Mouse (Mus musculus): ENCODE measurements at regions not wholly inside any gene's neighbourhood (a gene's known extent, or its start where the extent isn't known, plus 50 kb on each side); places are given as distances from the start of the nearest gene placed in this dataset.

- no peaks in the 10 kb centered on the region for H3K4me1 ChIP-seq (ENCODE audit: control insufficient read depth in 2 of 2, insufficient read depth in 2 of 2, low read length in 2 of 2, poor library complexity in 1 of 2)
- H3K27ac ChIP-seq (ENCODE audit: insufficient read depth, low read depth, low read length, poor library complexity, severe bottlenecking): no peak overlapping the region
- DNase-seq (ENCODE audit: low read depth, low spot score): no peak
- TF ChIP-seq ZNF384 (IDR thresholded peaks at IDR 0.05; ENCODE audit: low read depth, low read length) (no peak), MAFK (IDR thresholded peaks at IDR 0.05; ENCODE audit: insufficient read depth, low read depth, low read length) (no peak), CHD2 (IDR thresholded peaks at IDR 0.05; ENCODE audit: low read depth, low read length) (no peak), ZC3H11A (IDR thresholded peaks at IDR 0.05; ENCODE audit: borderline replicate concordance, low read depth, low read length) (no peak), HCFC1 (IDR thresholded peaks at IDR 0.05; ENCODE audit: borderline replicate concordance, insufficient read depth, low read length) (no peak)
- H3K36me3 ChIP-seq (ENCODE audit: control insufficient read depth, insufficient read depth, low read length, poor library complexity, severe bottlenecking): no peaks in the 10 kb centered on the region
- in situ Hi-C loops (cut with MboI; ENCODE audit: low sequenced_read_pairs in 2 of 2, unreplicated experiment in 2 of 2): no loop called here
- no peak overlapping the region for H3K9ac ChIP-seq (ENCODE audit: insufficient read depth, low read depth, low read length, poor library complexity, severe bottlenecking)
- no peak overlapping the region for H3K4me3 ChIP-seq (ENCODE audit: insufficient read depth in 1 of 2, low read depth in 1 of 2, low read length in 2 of 2, poor library complexity in 1 of 2, severe bottlenecking in 1 of 2)
- no peaks in the 10 kb centered on the region for H3K9me3 ChIP-seq (ENCODE audit: control insufficient read depth, insufficient read depth, low read depth, low read length)
Observed at GRCm38 (mm10) chr14:123171865-123172264, 188.0 kb upstream of the Tmtc4 start.

- DNase-seq (ENCODE audit: low read depth, low spot score): no peak
- TF ChIP-seq ZNF384 (IDR thresholded peaks at IDR 0.05; ENCODE audit: low read depth, low read length): no peak
- TF ChIP-seq ZC3H11A (IDR thresholded peaks at IDR 0.05; ENCODE audit: borderline replicate concordance, low read depth, low read length): no peak
- no peak for TF ChIP-seq MAFK (IDR thresholded peaks at IDR 0.05; ENCODE audit: insufficient read depth, low read depth, low read length)
- TF ChIP-seq HCFC1 (IDR thresholded peaks at IDR 0.05; ENCODE audit: borderline replicate concordance, insufficient read depth, low read length): no peak
- no peaks in the 10 kb centered on the region for H3K9me3 ChIP-seq (ENCODE audit: control insufficient read depth, insufficient read depth, low read depth, low read length)
- no peaks in the 10 kb centered on the region for H3K4me1 ChIP-seq (ENCODE audit: control insufficient read depth in 2 of 2, insufficient read depth in 2 of 2, low read length in 2 of 2, poor library complexity in 1 of 2)
- H3K9ac ChIP-seq (ENCODE audit: insufficient read depth, low read depth, low read length, poor library complexity, severe bottlenecking): no peak overlapping the region
- no peaks in the 10 kb centered on the region for H3K36me3 ChIP-seq (ENCODE audit: control insufficient read depth, insufficient read depth, low read length, poor library complexity, severe bottlenecking)
- H3K27ac ChIP-seq (ENCODE audit: insufficient read depth, low read depth, low read length, poor library complexity, severe bottlenecking): no peak overlapping the region
- in situ Hi-C loops (cut with MboI; ENCODE audit: low sequenced_read_pairs in 2 of 2, unreplicated experiment in 2 of 2): no loop called here
- no peak overlapping the region for H3K4me3 ChIP-seq (ENCODE audit: insufficient read depth in 1 of 2, low read depth in 1 of 2, low read length in 2 of 2, poor library complexity in 1 of 2, severe bottlenecking in 1 of 2)
Observed at GRCm38 (mm10) chr14:123163842-123164241, 180.0 kb upstream of the Tmtc4 start.

- no peaks in the 10 kb centered on the region for H3K9me3 ChIP-seq (ENCODE audit: control insufficient read depth, insufficient read depth, low read depth, low read length)
- in situ Hi-C loops (cut with MboI; ENCODE audit: low sequenced_read_pairs in 2 of 2, unreplicated experiment in 2 of 2): no loop called here
- no peak overlapping the region for H3K4me3 ChIP-seq (ENCODE audit: insufficient read depth in 1 of 2, low read depth in 1 of 2, low read length in 2 of 2, poor library complexity in 1 of 2, severe bottlenecking in 1 of 2)
- H3K27ac ChIP-seq (ENCODE audit: insufficient read depth, low read depth, low read length, poor library complexity, severe bottlenecking): no peak overlapping the region
- TF ChIP-seq CHD2 (IDR thresholded peaks at IDR 0.05; ENCODE audit: low read depth, low read length): no peak
- no peak for TF ChIP-seq MAFK (IDR thresholded peaks at IDR 0.05; ENCODE audit: insufficient read depth, low read depth, low read length)
- TF ChIP-seq ZNF384 (IDR thresholded peaks at IDR 0.05; ENCODE audit: low read depth, low read length): no peak
- TF ChIP-seq HCFC1 (IDR thresholded peaks at IDR 0.05; ENCODE audit: borderline replicate concordance, insufficient read depth, low read length): no peak
- TF ChIP-seq ZC3H11A (IDR thresholded peaks at IDR 0.05; ENCODE audit: borderline replicate concordance, low read depth, low read length): no peak
- DNase-seq (ENCODE audit: low read depth, low spot score): no peak
- no peak overlapping the region for H3K9ac ChIP-seq (ENCODE audit: insufficient read depth, low read depth, low read length, poor library complexity, severe bottlenecking)
- no peaks in the 10 kb centered on the region for H3K36me3 ChIP-seq (ENCODE audit: control insufficient read depth, insufficient read depth, low read length, poor library complexity, severe bottlenecking)
- no peaks in the 10 kb centered on the region for H3K4me1 ChIP-seq (ENCODE audit: control insufficient read depth in 2 of 2, insufficient read depth in 2 of 2, low read length in 2 of 2, poor library complexity in 1 of 2)
Observed at GRCm38 (mm10) chr14:123143489-123144046, 159.7 kb upstream of the Tmtc4 start.

- no peak overlapping the region for H3K9ac ChIP-seq (ENCODE audit: insufficient read depth, low read depth, low read length, poor library complexity, severe bottlenecking)
- no peaks in the 10 kb centered on the region for H3K9me3 ChIP-seq (ENCODE audit: control insufficient read depth, insufficient read depth, low read depth, low read length)
- H3K36me3 ChIP-seq (ENCODE audit: control insufficient read depth, insufficient read depth, low read length, poor library complexity, severe bottlenecking): no peaks in the 10 kb centered on the region
- in situ Hi-C loops (cut with MboI; ENCODE audit: low sequenced_read_pairs in 2 of 2, unreplicated experiment in 2 of 2): no loop called here
- no peak for TF ChIP-seq MAFK (IDR thresholded peaks at IDR 0.05; ENCODE audit: insufficient read depth, low read depth, low read length)
- no peak for TF ChIP-seq ZC3H11A (IDR thresholded peaks at IDR 0.05; ENCODE audit: borderline replicate concordance, low read depth, low read length)
- no peak for TF ChIP-seq CHD2 (IDR thresholded peaks at IDR 0.05; ENCODE audit: low read depth, low read length)
- no peak for TF ChIP-seq ZNF384 (IDR thresholded peaks at IDR 0.05; ENCODE audit: low read depth, low read length)
- no peak for TF ChIP-seq HCFC1 (IDR thresholded peaks at IDR 0.05; ENCODE audit: borderline replicate concordance, insufficient read depth, low read length)
- DNase-seq (ENCODE audit: low read depth, low spot score): no peak
- no peaks in the 10 kb centered on the region for H3K4me1 ChIP-seq (ENCODE audit: control insufficient read depth in 2 of 2, insufficient read depth in 2 of 2, low read length in 2 of 2, poor library complexity in 1 of 2)
- no peak overlapping the region for H3K27ac ChIP-seq (ENCODE audit: insufficient read depth, low read depth, low read length, poor library complexity, severe bottlenecking)
- H3K4me3 ChIP-seq (ENCODE audit: insufficient read depth in 1 of 2, low read depth in 1 of 2, low read length in 2 of 2, poor library complexity in 1 of 2, severe bottlenecking in 1 of 2): no peak overlapping the region
Observed at GRCm38 (mm10) chr14:123138743-123139705, 155.2 kb upstream of the Tmtc4 start.

Data from ES-E14 (cell line).